Mouse (Mus musculus) kidney, adult 2 months (tissue): ENCODE results near the gene Try10. TPM values are rescaled to one million over a fixed set of nuclear protein-coding genes. Genes with fewer than 3 reads are reported as not detected.
"Not testable (repeated sequence)": the region's sequence is repeated elsewhere in the genome, so short reads cannot be mapped to it uniquely, and the experiment has no call there.

Experiments
- DNase-seq: peaks from one replicate; pipeline ENCODE4 v3.0.0; 2021
- H3K27ac ChIP-seq: fragments of 200-500 bp; 2 replicates; pipeline ENCODE4 v1.5.1; 2012; ENCODE audit warnings: low read depth, low read length, control low read depth, inconsistent platforms; ENCODE audit not compliant: insufficient read depth
- H3K27me3 ChIP-seq: fragments of 200-500 bp; replicated peaks from 2 replicates; pipeline ENCODE4 v1.6.1; 2012; ENCODE audit warnings: mild to moderate bottlenecking, moderate library complexity, low read length, inconsistent platforms; ENCODE audit not compliant: control insufficient read depth, insufficient read depth
- H3K36me3 ChIP-seq: fragments of 200-500 bp; 2 replicates; pipeline ENCODE4 v1.6.1; 2012; ENCODE audit warnings: mild to moderate bottlenecking, moderate library complexity, low read length, inconsistent platforms; ENCODE audit not compliant: control insufficient read depth, insufficient read depth
- H3K4me1 ChIP-seq: fragments of 200-500 bp; 2 replicates; pipeline ENCODE4 v1.6.1; 2011; ENCODE audit warnings: low read length; ENCODE audit not compliant: control insufficient read depth, insufficient read depth
- H3K4me3 ChIP-seq: fragments of 200-500 bp; 2 replicates; pipeline ENCODE4 v1.5.1; 2011; ENCODE audit warnings: mild to moderate bottlenecking, low read depth, low read length, control low read depth; ENCODE audit not compliant: insufficient read depth
- CTCF ChIP-seq: fragments of 200-500 bp; conservative IDR thresholded peaks from 2 replicates; pipeline ENCODE4 v1.5.1; 2011; ENCODE audit warnings: low read depth, mild to moderate bottlenecking, control low read depth, low read length, moderate library complexity, mixed read lengths; ENCODE audit not compliant: insufficient read depth, insufficient read length
- POLR2A ChIP-seq: fragments of 200-500 bp; IDR thresholded peaks from one replicate; pipeline ENCODE4 v1.6.1; 2011; ENCODE audit warnings: low read depth, low read length, control low read depth
- WGBS: fragments of 180-500 bp; shearing (Covaris S2); methylation state at CpG from one replicate; pipeline ENCODE4 v1.1.7; 2018; 5-methylcytosine and 5-hydroxymethylcytosine counted together
- polyA plus RNA-seq: library from polyadenylated mRNA; depleted of rRNA; stranded (reverse); fragments of >200 nt; gene quantifications from 2 replicates; pipeline ENCODE4 v1.2.3, GENCODE M21; 2012; rRNA removed

Try10 gene
- not detected in 2 replicates for polyA plus RNA-seq

DNA sequence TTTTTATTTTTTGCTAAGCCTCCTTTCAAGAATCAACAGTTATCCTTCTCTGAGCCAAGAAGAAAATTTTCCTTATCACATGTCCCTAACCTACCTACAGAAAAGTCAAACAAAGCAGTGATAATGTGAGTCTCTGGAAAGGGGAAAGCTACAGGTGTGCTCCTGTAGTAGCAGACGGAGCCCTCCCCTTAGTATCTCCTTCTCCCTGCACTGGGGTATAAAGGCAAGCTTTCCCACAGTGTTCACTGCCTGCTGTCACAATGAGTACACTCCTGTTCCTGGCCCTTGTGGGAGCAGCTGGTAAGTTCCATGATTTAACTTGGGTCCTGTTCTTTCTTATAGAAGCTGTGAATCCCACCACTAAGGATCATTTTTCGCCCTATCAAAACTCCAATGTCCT, at the start of gene Try10:
Gene Try10, plus strand, starts transcription at position 174 of the 400 bp plus-strand sequence.
- 70% methylated on average over 2 of the region's 2 CpGs for WGBS
- H3K27ac ChIP-seq, result no peak within 1 kb of the TSS
- H3K36me3 ChIP-seq, result no peaks in the 10 kb centered on the region
- TF ChIP-seq POLR2A (no peak), CTCF (no peak)
- no peaks in the 10 kb centered on the region for H3K27me3 ChIP-seq
- no peaks in the 10 kb centered on the region for H3K4me1 ChIP-seq
- H3K4me3 ChIP-seq, result no peak within 1 kb of the TSS
- no peak for DNase-seq

DNA sequence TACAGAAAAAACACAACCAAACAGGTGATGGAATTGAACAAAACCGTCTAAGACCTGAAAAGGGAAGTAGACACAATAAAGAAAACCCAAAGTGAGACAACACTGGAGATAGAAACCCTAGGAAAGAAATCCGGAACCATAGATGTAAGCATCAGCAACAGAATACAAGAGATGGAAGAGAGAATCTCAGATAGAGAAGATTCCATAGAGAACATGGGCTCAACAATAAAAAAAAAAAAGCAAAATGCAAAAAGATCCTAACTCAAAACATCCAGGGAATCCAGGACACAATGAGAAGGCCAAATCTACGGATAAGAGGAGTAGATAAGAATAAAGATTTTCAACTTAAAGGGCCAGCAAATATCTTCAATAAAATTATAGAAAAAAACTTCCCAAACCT, 37.2 kb upstream of the Try10 start, which contains the start of gene Try5:
Gene Try5, minus strand, starts transcription at position 101 of the 400 bp plus-strand sequence.
- H3K27ac ChIP-seq, H3K4me1 ChIP-seq, H3K36me3 ChIP-seq, H3K4me3 ChIP-seq, DNase-seq, H3K27me3 ChIP-seq: not testable (repeated sequence)
- WGBS, result 58% methylated on average over 3 of the region's 3 CpGs

DNA sequence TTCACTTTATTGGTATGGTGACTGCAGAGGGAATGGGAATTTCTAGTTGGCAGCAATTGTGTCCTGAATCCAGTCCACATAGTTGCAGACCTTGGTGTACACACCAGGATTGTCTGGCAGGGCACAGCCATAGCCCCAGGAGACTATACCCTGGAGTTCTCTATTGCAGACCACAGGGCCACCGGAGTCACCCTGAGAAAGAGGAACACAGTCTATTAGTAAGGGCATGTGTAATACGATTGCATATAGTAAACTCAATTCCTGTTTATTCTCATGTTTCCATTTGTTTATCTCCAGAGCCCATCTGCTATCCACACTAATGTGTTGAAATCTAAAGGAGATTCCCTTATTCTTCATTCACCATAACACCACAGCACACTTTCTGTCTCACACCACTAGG, 19.9 kb downstream of the Try10 start:
- 85% methylated on average over 2 of the region's 2 CpGs for WGBS
- not testable (repeated sequence) for H3K36me3 ChIP-seq, DNase-seq, H3K27me3 ChIP-seq, H3K4me1 ChIP-seq, H3K4me3 ChIP-seq, H3K27ac ChIP-seq

DNA sequence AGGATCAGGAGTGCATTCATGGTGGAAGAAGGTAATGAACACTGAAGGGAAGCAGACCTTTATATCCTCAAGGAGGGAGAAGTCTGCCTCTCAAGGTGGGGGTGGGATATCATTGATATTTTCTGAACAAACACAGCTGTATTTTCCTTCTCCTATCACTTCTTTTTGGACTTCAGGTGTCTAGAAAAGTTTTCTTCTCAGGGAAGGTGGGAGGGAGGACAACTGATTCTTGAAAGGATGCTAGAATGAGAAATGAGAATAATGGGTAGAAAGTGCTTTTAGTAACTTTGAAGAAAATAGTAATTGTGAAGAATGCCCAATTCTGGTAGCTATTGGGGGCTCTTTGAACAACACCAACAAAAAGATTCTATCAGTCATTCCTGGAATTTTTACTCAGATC, 23.7 kb downstream of the Try10 start, which contains the start of gene Prss3:
Gene Prss3, minus strand, starts transcription at position 101 of the 400 bp plus-strand sequence.
- H3K27ac ChIP-seq, result not testable (repeated sequence)

DNA sequence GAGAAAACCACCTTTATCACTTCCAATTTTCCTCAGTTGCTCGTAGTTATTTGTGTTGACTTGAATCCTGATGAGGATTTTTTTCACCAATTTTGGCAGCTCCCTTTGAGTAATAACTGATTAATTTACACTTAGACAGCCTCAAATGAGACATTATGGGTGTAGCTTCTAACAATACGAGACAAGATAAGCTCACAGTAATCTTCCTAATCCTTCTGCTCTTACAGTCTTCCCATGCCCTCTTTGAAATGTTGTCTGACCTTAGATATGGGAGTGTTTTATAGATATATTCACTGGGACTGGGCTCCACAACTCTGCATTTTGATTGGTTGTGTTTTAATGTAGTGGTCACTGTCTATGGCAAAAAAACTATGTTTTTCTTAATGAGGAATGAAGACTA, 32.9 kb downstream of the Try10 start:
- WGBS, result 73% methylated on average over 2 of the region's 2 CpGs
- H3K36me3 ChIP-seq, result no peaks in the 10 kb centered on the region
- no peak for DNase-seq
- no peaks in the 10 kb centered on the region for H3K27me3 ChIP-seq
- H3K4me3 ChIP-seq, result no peak overlapping the region
- no peaks in the 10 kb centered on the region for H3K4me1 ChIP-seq
- no peak overlapping the region for H3K27ac ChIP-seq
- no peak for TF ChIP-seq POLR2A
- TF ChIP-seq CTCF, result no peak

More for the DNA sequence above, 23.7 kb downstream of the Try10 start, which contains the start of gene Prss3:
- not testable (repeated sequence) for H3K4me3 ChIP-seq, H3K27me3 ChIP-seq, DNase-seq, H3K4me1 ChIP-seq, H3K36me3 ChIP-seq

DNA sequence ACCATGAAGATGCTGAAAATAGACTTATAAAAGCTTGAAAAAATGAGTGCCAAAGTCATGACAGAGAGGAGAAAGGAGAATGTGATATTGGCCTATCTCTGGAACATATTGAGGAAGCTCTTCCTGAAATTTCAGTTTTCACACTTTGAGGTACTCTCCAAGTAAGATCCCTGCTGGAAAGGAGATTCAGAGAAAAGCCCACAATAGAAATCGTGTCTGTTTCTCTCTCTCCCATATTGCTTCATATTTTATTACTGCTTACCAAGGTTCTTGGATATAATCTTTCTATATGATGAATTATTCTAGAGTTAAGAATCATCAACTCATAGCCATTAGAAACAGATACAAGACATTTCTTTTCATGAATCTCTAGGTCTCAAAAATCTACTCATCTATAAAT, 37.7 kb downstream of the Try10 start:
- not testable (repeated sequence) for H3K27ac ChIP-seq, H3K4me3 ChIP-seq, H3K27me3 ChIP-seq, DNase-seq, H3K4me1 ChIP-seq, H3K36me3 ChIP-seq
- WGBS, result 43% methylated on average over 1 of the region's 1 CpGs

DNA sequence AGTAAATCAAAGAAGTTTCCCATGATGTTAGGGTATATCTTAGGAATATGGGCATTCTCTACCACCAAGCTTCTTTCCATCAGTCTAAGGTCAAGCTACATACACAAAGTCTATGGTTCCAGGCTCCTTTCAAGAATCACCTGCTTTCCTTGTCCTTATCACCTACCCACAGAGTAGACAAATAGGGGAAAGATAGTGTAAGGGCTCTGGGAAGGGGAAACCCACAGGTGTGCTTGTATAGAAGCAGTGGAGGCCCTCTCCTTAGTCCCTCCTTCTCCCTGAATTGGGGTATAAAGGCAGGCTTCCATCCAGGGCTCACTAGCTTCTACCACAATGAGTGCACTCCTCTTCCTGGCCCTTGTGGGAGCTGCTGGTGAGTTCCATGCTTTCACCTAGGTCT, 38.2 kb downstream of the Try10 start, which contains the start of gene Gm5771:
Gene Gm5771, plus strand, starts transcription at position 301 of the 400 bp plus-strand sequence.
- H3K4me1 ChIP-seq, H3K27ac ChIP-seq, DNase-seq, H3K4me3 ChIP-seq, H3K27me3 ChIP-seq, H3K36me3 ChIP-seq: not testable (repeated sequence)

Other genes with a start within 250 kb of the Try10 start
- 0.20 TPM in 1 of 2 replicates, not detected in the other for gene Try4, start 51.8 kb upstream of the Try10 start, polyA plus RNA-seq
- gene Try5, start 37.3 kb upstream of the Try10 start, polyA plus RNA-seq, result not detected in 2 replicates
- not detected in 2 replicates for gene Prss3, start 23.6 kb downstream of the Try10 start, polyA plus RNA-seq
- gene Gm5771, start 38.3 kb downstream of the Try10 start, polyA plus RNA-seq, result not detected in 2 replicates
- gene Gm10334, start 92.0 kb downstream of the Try10 start, polyA plus RNA-seq, result not detected in 2 replicates
- gene Prss1, start 104.8 kb downstream of the Try10 start, polyA plus RNA-seq, result not detected in 2 replicates
- not detected in 2 replicates for gene Prss2, start 167.7 kb downstream of the Try10 start, polyA plus RNA-seq